Mouse (Mus musculus): ENCODE measurements around the gene Slbp.

- no peak for TF ChIP-seq CTCF (IDR thresholded peaks at IDR 0.05; ENCODE audit: extremely low read depth, insufficient read length, insufficient replicate concordance, low read depth, low read length)
- TF ChIP-seq POLR2A (IDR thresholded peaks at IDR 0.05; ENCODE audit: low read depth, low read length) = no peak
These were observed 37.0 kb upstream of the Slbp start for GRCm38 (mm10) chr5:33689221-33689844.

All from small intestine, adult 2 months (tissue).